Mouse (Mus musculus) hindbrain, embryonic 11.5 days (tissue): Measurements from ENCODE around the gene Tfdp2. TPM values are rescaled to one million over a fixed set of nuclear protein-coding genes. Genes with fewer than 3 reads are reported as not detected.

Experiments used
- ATAC-seq: fragments of 200-750 bp; cut with Nextera tagmentation; 2 replicates; pipeline ENCODE4 v1.8.0; 2017; ENCODE audit warnings: mild to moderate bottlenecking, moderate TSS enrichment, moderate library complexity; ENCODE audit not compliant: low FRiP score
- DNase-seq: peaks from one replicate; pipeline ENCODE4 v3.0.0-alpha.2; 2015; ENCODE audit warnings: low spot score
- H3K27ac ChIP-seq: fragments of 300-500 bp; sonication (generic); 2 replicates; pipeline ENCODE4 v1.5.1; 2014; ENCODE audit warnings: mild to moderate bottlenecking, low read depth, low read length
- H3K27me3 ChIP-seq: fragments of 300-500 bp; sonication (generic); 2 replicates; pipeline ENCODE4 v1.6.1; 2014; ENCODE audit warnings: mild to moderate bottlenecking, low read length, moderate library complexity, mixed read lengths; ENCODE audit not compliant: control insufficient read depth, insufficient read depth
- H3K36me3 ChIP-seq: fragments of 300-500 bp; sonication (generic); 2 replicates; pipeline ENCODE4 v1.6.1; 2014; ENCODE audit warnings: mild to moderate bottlenecking, low read length, moderate library complexity, mixed read lengths; ENCODE audit not compliant: control insufficient read depth, insufficient read depth
- H3K4me1 ChIP-seq: fragments of 300-500 bp; sonication (generic); replicated peaks from 2 replicates; pipeline ENCODE4 v1.6.1; 2014; ENCODE audit warnings: low read length, mixed read lengths; ENCODE audit not compliant: control insufficient read depth, insufficient read depth
- H3K4me2 ChIP-seq: fragments of 300-500 bp; sonication (generic); replicated peaks from 2 replicates; pipeline ENCODE4 v1.6.1; 2014; ENCODE audit warnings: mild to moderate bottlenecking, low read depth, low read length
- H3K4me3 ChIP-seq: fragments of 300-500 bp; sonication (generic); 2 replicates; pipeline ENCODE4 v1.5.1; 2014; ENCODE audit warnings: low read depth, low read length
- H3K9ac ChIP-seq: fragments of 300-500 bp; sonication (generic); 2 replicates; pipeline ENCODE4 v1.6.1; 2014; ENCODE audit warnings: low read depth, low read length
- H3K9me3 ChIP-seq: fragments of 300-500 bp; sonication (generic); 2 replicates; pipeline ENCODE4 v1.6.1; 2016; ENCODE audit warnings: low read length; ENCODE audit not compliant: control insufficient read depth
- WGBS: fragments of 180-500 bp; shearing (Covaris S2); extraction: QIAGEN DNeasy Blood & Tissue Kit; methylation state at CpG from one replicate; pipeline ENCODE4 v1.1.7; 2014; 5-methylcytosine and 5-hydroxymethylcytosine counted together
- polyA plus RNA-seq: library from polyadenylated mRNA; unstranded; fragments of >200 nt; fragmentation: Nextera tagmentation; extraction: Ambion mirVana; gene quantifications from 2 replicates; pipeline ENCODE4 v1.2.1, GENCODE M21; 2014

The Tfdp2 gene
- polyA plus RNA-seq, 1 experiment from 2014 or later = 84.5 TPM

DNA sequence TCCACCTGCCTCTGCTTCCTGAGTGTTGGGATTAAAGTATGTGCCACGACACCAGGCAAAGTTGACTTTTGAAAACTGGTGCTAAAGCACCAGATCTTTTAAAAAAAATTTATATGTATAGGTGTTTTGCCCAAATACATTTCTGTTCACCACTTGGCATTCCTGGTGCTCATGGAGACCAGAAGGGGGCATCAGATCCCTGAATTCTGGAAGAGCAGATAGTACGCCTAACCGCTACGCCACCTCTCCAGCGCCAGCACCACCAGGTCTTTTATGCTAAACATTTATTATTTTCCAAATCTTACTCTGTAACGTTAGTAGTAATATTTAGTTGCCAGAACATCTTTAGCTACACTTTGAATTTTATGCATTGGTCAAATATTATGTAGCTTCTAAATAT is 65.9 kb downstream of the Tfdp2 start:
- Histone ChIP-seq H3K9me3 (no peaks in the 10 kb centered on the region), H3K4me3 (no peak overlapping the region), H3K9ac (no peak overlapping the region), H3K27me3 (no peaks in the 10 kb centered on the region), H3K4me2 (no peak overlapping the region), H3K36me3 (no peaks in the 10 kb centered on the region), H3K27ac (no peak overlapping the region), H3K4me1 (no peaks in the 10 kb centered on the region)
- DNase-seq = no peak
- 93% methylated on average over 6 of the region's 6 CpGs for whole genome bisulfite sequencing
- no peak for ATAC-seq

DNA sequence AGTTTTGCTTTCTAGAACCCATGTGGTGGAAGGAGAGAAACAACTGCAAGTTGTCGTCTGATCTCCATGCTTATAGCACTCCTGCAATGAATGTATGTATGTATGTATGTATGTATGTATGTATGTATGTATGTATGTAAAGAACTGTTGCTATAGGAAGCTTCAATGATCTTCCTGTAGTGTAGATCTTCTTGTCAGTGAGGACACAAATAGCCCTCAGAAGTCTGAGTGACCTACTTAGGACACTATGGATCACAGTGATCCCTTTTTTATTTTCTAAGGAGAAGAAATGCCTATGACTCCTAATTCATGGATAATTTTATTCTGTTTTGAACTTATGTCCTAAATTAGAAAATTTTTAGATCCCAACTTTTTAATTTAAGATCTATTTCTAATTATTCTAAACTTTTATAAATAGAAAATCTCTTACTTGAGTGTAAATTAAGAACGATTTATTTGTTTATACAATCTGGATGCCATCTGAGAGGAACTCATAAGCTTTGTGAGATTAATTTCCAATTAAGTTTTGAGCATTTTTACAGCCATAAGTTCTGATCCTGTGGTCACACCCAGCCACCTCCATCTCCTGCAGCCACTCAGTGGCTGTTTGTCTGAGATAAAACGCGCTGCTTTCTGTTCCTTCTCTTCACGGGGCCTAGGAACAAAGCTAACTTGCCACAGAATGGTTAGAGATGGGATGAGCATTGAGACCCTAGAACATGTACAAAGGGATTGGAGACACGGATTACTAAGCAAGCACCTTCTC is 70.9 kb downstream of the Tfdp2 start:
- H3K4me3 ChIP-seq = no peak overlapping the region
- no peak for DNase-seq
- no peak overlapping the region for H3K27ac ChIP-seq
- H3K36me3 ChIP-seq = no peaks in the 10 kb centered on the region
- H3K4me1 ChIP-seq = no peaks in the 10 kb centered on the region
- no peak for ATAC-seq
- no peaks in the 10 kb centered on the region for H3K27me3 ChIP-seq
- no peak overlapping the region for H3K9ac ChIP-seq
- H3K9me3 ChIP-seq = no peaks in the 10 kb centered on the region
- H3K4me2 ChIP-seq = no peak overlapping the region
- 90% methylated on average over 6 of the region's 6 CpGs for WGBS

DNA sequence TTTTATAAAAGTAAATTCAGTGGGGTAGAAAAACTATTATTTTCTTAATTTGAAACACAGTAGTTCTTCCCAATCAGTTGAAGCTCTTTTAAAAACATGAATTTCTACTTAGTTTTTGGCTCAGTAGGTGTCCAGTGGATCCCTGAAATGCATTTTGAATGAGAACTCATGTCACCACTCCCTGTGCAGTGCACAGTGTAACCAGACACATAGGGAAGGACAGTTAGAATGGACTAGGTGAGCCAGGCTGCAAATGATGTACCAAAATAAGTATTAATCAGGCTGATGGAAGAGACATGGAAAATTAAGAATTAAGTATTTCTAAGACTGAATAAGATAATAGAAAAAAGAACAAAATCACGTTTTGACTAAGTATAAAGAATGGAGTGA is 71.5 kb downstream of the Tfdp2 start:
- H3K4me1 ChIP-seq = no peaks in the 10 kb centered on the region
- no peak overlapping the region for H3K4me3 ChIP-seq
- H3K27me3 ChIP-seq = no peaks in the 10 kb centered on the region
- H3K4me2 ChIP-seq = no peak overlapping the region
- no peaks in the 10 kb centered on the region for H3K36me3 ChIP-seq
- ATAC-seq (no peak), DNase-seq (no peak)
- 74% methylated on average over 1 of the region's 1 CpGs for WGBS
- H3K9me3 ChIP-seq = no peaks in the 10 kb centered on the region
- H3K27ac ChIP-seq = no peak overlapping the region
- no peak overlapping the region for H3K9ac ChIP-seq

DNA sequence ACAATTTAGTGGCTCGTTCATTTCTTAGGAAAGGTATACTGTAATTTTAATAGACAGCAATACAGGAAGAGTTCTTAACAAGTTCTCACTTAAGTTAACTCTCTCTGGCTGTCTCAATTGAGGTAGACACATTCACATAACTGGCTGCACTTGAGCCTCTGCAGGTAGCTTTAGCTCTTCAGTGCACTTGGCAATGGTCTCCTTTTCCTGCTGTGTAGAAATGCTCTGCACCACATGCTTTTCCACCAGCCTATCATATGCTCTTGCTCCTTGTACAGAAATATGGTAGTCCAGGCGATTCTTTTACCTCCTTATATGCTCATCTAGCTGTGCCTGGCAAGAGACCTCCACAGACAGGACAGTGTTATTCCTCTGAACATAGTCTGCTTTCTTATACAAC is 73.7 kb downstream of the Tfdp2 start:
- DNase-seq (no peak), ATAC-seq (no peak)
- WGBS = 91% methylated on average over 2 of the region's 2 CpGs
- no peak overlapping the region for H3K9ac ChIP-seq
- H3K9me3 ChIP-seq = no peaks in the 10 kb centered on the region
- H3K27me3 ChIP-seq = no peaks in the 10 kb centered on the region
- no peak overlapping the region for H3K4me2 ChIP-seq
- H3K4me1 ChIP-seq = no peaks in the 10 kb centered on the region
- no peak overlapping the region for H3K4me3 ChIP-seq
- H3K27ac ChIP-seq = no peak overlapping the region
- no peaks in the 10 kb centered on the region for H3K36me3 ChIP-seq

DNA sequence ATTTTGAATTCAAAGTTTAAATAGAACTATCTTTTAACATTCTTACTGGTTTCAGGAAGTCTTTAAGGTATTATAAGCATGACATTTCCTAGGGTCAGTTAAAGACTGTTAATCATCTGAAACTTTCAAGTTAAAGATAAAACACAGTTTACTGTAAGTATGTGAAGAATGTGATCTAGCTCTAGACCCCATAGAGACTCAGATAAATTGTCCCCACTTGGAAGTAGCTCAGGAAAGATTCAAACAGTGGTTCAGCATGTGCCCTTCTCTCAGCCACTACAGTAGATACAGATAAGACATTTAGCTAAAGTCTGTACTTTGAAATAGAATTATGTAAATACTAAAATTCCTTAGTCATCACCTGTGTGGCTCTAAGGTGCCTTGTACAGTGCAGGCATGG is 79.5 kb downstream of the Tfdp2 start:
- Histone ChIP-seq H3K36me3 (no peaks in the 10 kb centered on the region), H3K9ac (no peak overlapping the region), H3K4me3 (no peak overlapping the region), H3K9me3 (no peaks in the 10 kb centered on the region), H3K4me1 (no peaks in the 10 kb centered on the region), H3K27me3 (no peaks in the 10 kb centered on the region), H3K27ac (no peak overlapping the region), H3K4me2 (no peak overlapping the region)
- ATAC-seq (no peak), DNase-seq (no peak)

DNA sequence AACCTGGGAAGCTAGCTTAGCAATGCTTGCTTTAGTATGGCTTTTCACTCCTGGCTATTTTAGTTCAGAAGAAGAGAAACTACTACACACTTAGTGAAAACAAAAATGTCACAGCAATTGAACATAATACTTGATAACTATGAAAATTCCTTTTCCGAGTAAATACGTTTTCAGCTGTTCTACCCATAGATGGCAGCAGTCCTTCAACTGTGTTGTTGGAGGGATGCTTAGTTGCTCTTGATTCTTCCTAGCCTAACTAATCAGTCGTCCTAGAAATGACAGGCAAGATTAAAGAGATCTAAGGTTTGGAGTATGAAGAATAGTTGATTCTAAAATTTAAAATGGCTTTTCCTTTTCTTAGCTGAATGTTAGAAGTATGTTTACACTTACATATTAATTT is 85.4 kb downstream of the Tfdp2 start:
- Histone ChIP-seq H3K4me3 (no peak overlapping the region), H3K27me3 (no peaks in the 10 kb centered on the region), H3K4me1 (no peaks in the 10 kb centered on the region), H3K36me3 (no peaks in the 10 kb centered on the region), H3K27ac (no peak overlapping the region), H3K9me3 (no peaks in the 10 kb centered on the region), H3K9ac (no peak overlapping the region), H3K4me2 (no peak overlapping the region)
- ATAC-seq (no peak), DNase-seq (no peak)
- 71% methylated on average over 3 of the region's 3 CpGs for WGBS

DNA sequence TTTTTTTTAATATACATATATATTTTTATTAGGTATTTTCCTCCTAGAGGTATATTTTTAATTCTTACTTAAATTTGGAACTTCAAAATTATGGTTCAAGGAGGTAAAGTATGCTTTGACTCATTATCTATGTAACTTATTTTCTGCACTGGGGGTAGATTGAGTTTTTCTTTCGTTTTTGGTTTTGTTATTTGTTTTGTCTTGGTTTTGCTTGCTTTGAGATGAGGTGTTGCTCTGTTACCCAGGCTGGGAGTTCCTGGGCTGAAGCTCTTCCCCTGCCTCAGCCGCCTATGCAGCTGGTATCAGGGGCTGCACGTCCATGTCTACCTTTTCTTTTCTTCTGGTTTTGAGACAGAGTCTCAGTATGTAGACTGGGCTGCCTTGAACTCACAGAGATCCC is 86.0 kb downstream of the Tfdp2 start:
- H3K27ac ChIP-seq = no peak overlapping the region
- no peak for ATAC-seq
- no peaks in the 10 kb centered on the region for H3K9me3 ChIP-seq
- H3K36me3 ChIP-seq = no peaks in the 10 kb centered on the region
- H3K27me3 ChIP-seq = no peaks in the 10 kb centered on the region
- H3K4me2 ChIP-seq = no peak overlapping the region
- H3K9ac ChIP-seq = no peak overlapping the region
- DNase-seq = no peak
- WGBS = 89% methylated on average over 3 of the region's 3 CpGs
- H3K4me3 ChIP-seq = no peak overlapping the region
- H3K4me1 ChIP-seq = no peaks in the 10 kb centered on the region

DNA sequence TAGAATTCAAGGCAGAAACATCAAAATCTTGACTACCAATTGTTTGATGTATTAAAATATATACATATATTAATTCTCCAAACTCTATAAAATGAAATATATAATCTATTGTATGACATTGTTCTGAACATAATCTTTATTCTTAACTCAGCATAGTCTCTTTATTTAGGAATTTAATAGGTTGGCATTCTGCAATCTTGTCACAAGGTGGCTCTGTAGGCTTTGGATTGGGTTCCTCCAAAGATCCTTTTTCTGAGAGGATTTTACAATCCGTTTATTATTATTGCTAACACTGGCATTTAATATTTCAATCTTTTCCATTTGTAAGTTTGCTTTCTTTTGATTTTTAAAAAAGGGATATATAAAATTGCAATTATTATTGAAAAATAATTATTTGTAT is 88.8 kb downstream of the Tfdp2 start:
- H3K27ac ChIP-seq = no peak overlapping the region
- ATAC-seq (no peak), DNase-seq (no peak)
- no peaks in the 10 kb centered on the region for H3K4me1 ChIP-seq
- H3K27me3 ChIP-seq = no peaks in the 10 kb centered on the region
- no peaks in the 10 kb centered on the region for H3K36me3 ChIP-seq
- H3K9me3 ChIP-seq = no peaks in the 10 kb centered on the region
- WGBS = 41% methylated on average over 1 of the region's 1 CpGs
- H3K9ac ChIP-seq = no peak overlapping the region
- no peak overlapping the region for H3K4me2 ChIP-seq
- no peak overlapping the region for H3K4me3 ChIP-seq

DNA sequence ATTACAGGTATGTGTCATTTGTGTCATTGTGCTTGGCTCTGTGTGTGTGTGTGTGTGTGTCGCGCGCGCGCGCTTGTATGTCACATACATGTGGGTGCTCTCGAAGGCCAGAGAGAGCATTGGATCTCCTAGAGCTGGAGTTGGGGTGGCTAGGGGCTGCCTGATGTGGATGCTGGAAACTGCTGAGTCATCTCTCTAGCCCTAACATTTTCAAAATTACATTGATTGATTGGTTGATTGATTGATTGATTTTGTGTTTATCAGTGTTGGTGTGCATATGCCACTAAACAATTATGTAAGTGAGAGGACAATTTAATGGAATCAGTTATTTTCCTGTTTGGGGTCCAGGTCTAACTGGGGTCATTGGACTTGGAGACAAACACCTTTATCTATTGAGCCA is 96.1 kb downstream of the Tfdp2 start:
- whole genome bisulfite sequencing = 100% methylated on average over 7 of the region's 7 CpGs
- no peak for ATAC-seq
- Histone ChIP-seq H3K36me3 (peaks cover 8% of the 10 kb centered on the region), H3K27ac (no peak overlapping the region), H3K9ac (no peak overlapping the region), H3K4me1 (no peaks in the 10 kb centered on the region), H3K27me3 (no peaks in the 10 kb centered on the region), H3K4me3 (no peak overlapping the region), H3K9me3 (no peaks in the 10 kb centered on the region), H3K4me2 (no peak overlapping the region)
- no peak for DNase-seq
